Mouse (Mus musculus): Measurements from ENCODE around the gene Dmkn. TPM values are rescaled to one million over a fixed set of nuclear protein-coding genes. Genes with fewer than 3 reads are reported as not detected.
"Not testable (repeated sequence)": the region's sequence is repeated elsewhere in the genome, so short reads cannot be mapped to it uniquely, and the experiment has no call there.

Gene Dmkn
- polyA plus RNA-seq, 1 experiment from 2014 or later = 28.2 TPM

DNA sequence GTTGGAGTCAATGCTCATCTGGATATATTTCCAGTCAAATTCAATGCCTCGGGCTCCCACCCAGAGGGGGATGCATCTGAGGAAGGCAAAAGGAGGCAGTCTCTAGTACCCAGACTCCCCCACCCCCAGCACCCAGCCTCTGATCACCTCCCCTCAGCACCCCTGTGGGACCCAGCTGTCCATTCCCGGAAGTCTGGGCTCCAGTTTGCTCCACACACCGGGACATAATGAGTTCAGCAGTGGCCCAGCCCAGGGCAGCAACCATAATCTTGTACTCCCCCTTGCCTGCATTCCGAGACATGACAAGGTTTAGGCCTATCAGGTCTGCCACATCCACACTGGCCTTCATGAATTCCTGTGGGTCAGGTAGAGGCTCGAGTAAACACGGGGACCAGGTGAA lies 35.3 kb upstream of the Dmkn start:
- Histone ChIP-seq H3K27ac (ENCODE audit: low read depth, low read length) (no peak overlapping the region), H3K36me3 (ENCODE audit: control insufficient read depth, insufficient read depth) (peaks cover 16% of the 10 kb centered on the region)

DNA sequence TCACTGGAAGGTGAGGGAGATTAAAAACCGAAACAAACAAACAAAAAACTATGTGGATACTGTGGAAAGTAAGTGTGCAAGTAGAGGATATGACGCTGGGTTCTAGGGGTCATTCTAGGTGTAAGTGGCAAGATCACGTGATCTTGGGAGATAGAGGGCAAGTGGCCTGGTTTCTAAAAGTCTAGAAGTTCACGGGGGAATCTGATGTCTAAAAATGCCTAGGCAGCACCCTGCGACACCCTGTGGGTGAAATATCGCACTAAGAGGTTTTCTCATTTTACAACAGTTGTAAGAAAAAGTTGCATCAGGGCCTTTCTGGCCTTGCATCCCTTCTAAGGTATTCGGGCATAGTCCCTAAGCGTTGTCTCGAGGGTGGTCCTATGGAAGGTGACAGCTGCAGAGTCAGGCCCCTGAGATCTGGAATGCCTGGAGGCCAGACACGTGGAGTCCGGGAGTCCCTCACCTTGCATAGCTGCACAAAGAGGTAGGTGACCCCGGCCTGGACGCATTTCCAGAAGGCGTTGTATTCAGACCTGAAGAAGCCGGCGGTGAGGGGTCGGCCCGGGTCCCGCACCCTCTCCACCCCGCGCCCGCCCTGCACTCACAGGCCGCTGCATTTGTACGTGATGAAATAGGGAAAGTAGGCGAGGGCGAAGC lies 34.7 kb upstream of the Dmkn start:
- Histone ChIP-seq H3K4me1 (replicated peaks; ENCODE audit: control insufficient read depth, insufficient read depth, low read length) (no peaks in the 10 kb centered on the region), H3K36me3 (ENCODE audit: control insufficient read depth, insufficient read depth) (peaks cover 16% of the 10 kb centered on the region), H3K9me3 (ENCODE audit: control insufficient read depth) (no peaks in the 10 kb centered on the region), H3K4me2 (replicated peaks; ENCODE audit: low read depth) (peak overlapping the region; percentile 79), H3K4me3 (ENCODE audit: low read depth, low read length) (peak overlapping the region; percentile 81), H3K27ac (ENCODE audit: low read depth, low read length) (peak overlapping the region; percentile 88; the same call in 1 of the 2 replicates), H3K9ac (ENCODE audit: low read depth, low read length) (peak overlapping the region; percentile 76), H3K27me3 (replicated peaks; ENCODE audit: control insufficient read depth, insufficient read depth, low read length) (no peaks in the 10 kb centered on the region)
- TF ChIP-seq CTCF (IDR thresholded peaks at IDR 0.05; ENCODE audit: low read depth) = peak; percentile 38
- WGBS = 4% methylated on average over 26 of the region's 26 CpGs
- peak; percentile 28 for ATAC-seq

More for the DNA sequence above, 35.3 kb upstream of the Dmkn start:
- H3K4me1 ChIP-seq (replicated peaks; ENCODE audit: control insufficient read depth, insufficient read depth, low read length) = no peaks in the 10 kb centered on the region
- ATAC-seq = no peak
- H3K9ac ChIP-seq (ENCODE audit: low read depth, low read length) = peak overlapping the region; percentile 76; the same call in 1 of the 2 replicates
- no peaks in the 10 kb centered on the region for H3K9me3 ChIP-seq (ENCODE audit: control insufficient read depth)
- TF ChIP-seq CTCF (IDR thresholded peaks at IDR 0.05; ENCODE audit: low read depth) = no peak
- H3K4me3 ChIP-seq (ENCODE audit: low read depth, low read length) = peak overlapping the region; percentile 81
- H3K4me2 ChIP-seq (replicated peaks; ENCODE audit: low read depth) = peak overlapping the region; percentile 79
- H3K27me3 ChIP-seq (replicated peaks; ENCODE audit: control insufficient read depth, insufficient read depth, low read length) = no peaks in the 10 kb centered on the region
- 60% methylated on average over 6 of the region's 6 CpGs for WGBS

DNA sequence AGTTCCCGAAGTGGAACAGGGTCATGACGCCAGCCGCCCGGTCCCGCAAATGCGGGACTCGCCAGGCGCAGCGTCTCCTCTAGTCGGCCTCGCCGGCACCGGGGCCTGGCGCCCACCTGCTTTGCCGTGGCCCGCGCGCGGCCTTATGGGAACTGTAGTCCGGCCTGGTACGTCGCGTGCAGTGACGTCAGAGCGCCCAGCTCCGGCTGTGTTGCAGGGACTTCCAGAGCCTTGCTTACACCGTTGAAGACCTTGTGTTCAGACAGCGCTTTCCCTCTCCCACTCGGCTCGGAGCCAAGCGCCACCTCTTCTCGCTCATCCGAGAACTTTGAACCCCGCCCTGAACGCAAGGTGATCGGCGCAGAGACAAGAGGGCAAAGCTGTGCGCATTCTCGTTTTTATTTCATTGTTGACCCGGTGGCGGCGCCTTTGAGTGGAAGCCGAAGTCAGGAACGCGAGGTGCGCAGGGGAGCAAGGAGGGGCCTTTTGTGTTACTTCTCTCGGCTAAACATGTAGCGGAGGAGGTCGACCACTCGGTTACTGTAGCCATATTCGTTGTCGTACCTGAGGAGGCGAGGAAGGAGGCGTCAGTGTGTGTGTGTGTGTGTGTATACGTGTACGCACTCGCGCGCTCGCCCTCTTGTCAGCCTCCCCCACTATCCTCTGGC lies 34.0 kb upstream of the Dmkn start, which contains the start of gene Tmem147:
Gene Tmem147 (minus strand): TSS at position 145 of the 668 bp plus-strand sequence.
- Histone ChIP-seq H3K27ac (ENCODE audit: low read depth, low read length) (peak within 1 kb of the TSS; percentile 88), H3K9me3 (ENCODE audit: control insufficient read depth) (no peaks in the 10 kb centered on the region), H3K27me3 (replicated peaks; ENCODE audit: control insufficient read depth, insufficient read depth, low read length) (no peaks in the 10 kb centered on the region), H3K4me1 (replicated peaks; ENCODE audit: control insufficient read depth, insufficient read depth, low read length) (no peaks in the 10 kb centered on the region), H3K4me2 (replicated peaks; ENCODE audit: low read depth) (peak within 1 kb of the TSS; percentile 79), H3K9ac (ENCODE audit: low read depth, low read length) (peak within 1 kb of the TSS; percentile 76), H3K4me3 (ENCODE audit: low read depth, low read length) (peak within 1 kb of the TSS; percentile 81), H3K36me3 (ENCODE audit: control insufficient read depth, insufficient read depth) (peaks cover 20% of the 10 kb centered on the region)
- ATAC-seq = peak; percentile 98
- WGBS = under 1% methylated on average over 60 of the region's 60 CpGs
- TF ChIP-seq CTCF (IDR thresholded peaks at IDR 0.05; ENCODE audit: low read depth) = peak; percentile 67

DNA sequence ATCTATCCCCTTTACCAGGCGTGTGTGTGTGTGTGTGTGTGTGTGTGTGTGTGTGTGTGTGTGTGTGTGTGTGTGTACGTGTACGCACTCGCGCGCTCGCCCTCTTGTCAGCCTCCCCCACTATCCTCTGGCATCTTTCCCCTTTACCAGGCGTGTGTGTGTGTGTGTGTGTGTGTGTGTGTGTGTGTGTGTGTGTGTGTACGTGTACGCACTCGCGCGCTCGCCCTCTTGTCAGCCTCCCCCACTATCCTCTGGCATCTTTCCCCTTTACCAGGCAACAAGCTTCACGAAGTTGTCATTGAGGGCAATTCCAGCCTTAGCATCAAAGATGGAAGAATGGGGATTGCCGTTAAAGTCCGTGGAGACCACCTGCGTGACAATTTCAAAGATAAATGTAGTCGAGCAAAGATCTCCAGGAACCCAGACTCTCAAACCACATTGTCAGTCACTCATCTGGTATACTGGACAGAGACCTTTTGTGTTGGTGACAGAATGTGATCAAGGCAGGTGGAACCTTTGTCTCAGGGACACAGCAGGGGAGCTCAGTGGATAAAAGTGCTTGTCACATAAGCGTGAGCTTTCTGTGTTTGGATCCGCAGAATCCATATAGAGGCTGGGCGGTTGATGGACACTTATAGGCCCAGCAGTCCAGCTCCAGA lies 33.4 kb upstream of the Dmkn start:
- not testable (repeated sequence) for ATAC-seq

GRCm38 (mm10) chr7:30736211-30736610 lies 27.3 kb upstream of the Dmkn start:
- Histone ChIP-seq H3K9ac (ENCODE audit: low read depth, low read length) (no peak overlapping the region), H3K4me3 (ENCODE audit: low read depth, low read length) (no peak overlapping the region), H3K9me3 (ENCODE audit: control insufficient read depth) (no peaks in the 10 kb centered on the region), H3K4me1 (replicated peaks; ENCODE audit: control insufficient read depth, insufficient read depth, low read length) (no peaks in the 10 kb centered on the region), H3K27ac (ENCODE audit: low read depth, low read length) (no peak overlapping the region), H3K27me3 (replicated peaks; ENCODE audit: control insufficient read depth, insufficient read depth, low read length) (no peaks in the 10 kb centered on the region), H3K36me3 (ENCODE audit: control insufficient read depth, insufficient read depth) (peaks cover 32% of the 10 kb centered on the region), H3K4me2 (replicated peaks; ENCODE audit: low read depth) (no peak overlapping the region)
- WGBS = 88% methylated on average over 3 of the region's 3 CpGs
- TF ChIP-seq CTCF (IDR thresholded peaks at IDR 0.05; ENCODE audit: low read depth) = no peak
- no peak for ATAC-seq

More for the DNA sequence above, 33.4 kb upstream of the Dmkn start:
- WGBS = 15% methylated on average over 18 of the region's 22 CpGs
- peak overlapping the region; percentile 79 for H3K4me2 ChIP-seq (replicated peaks; ENCODE audit: low read depth)
- peak overlapping the region; percentile 88 for H3K27ac ChIP-seq (ENCODE audit: low read depth, low read length)
- not testable (repeated sequence) for H3K4me1 ChIP-seq (replicated peaks; ENCODE audit: control insufficient read depth, insufficient read depth, low read length); H3K9me3 ChIP-seq (ENCODE audit: control insufficient read depth); H3K27me3 ChIP-seq (replicated peaks; ENCODE audit: control insufficient read depth, insufficient read depth, low read length)
- H3K9ac ChIP-seq (ENCODE audit: low read depth, low read length) = peak overlapping the region; percentile 76; the same call in 1 of the 2 replicates
- H3K36me3 ChIP-seq (ENCODE audit: control insufficient read depth, insufficient read depth) = peaks cover 24% of the 10 kb centered on the region
- H3K4me3 ChIP-seq (ENCODE audit: low read depth, low read length) = peak overlapping the region; percentile 81

DNA sequence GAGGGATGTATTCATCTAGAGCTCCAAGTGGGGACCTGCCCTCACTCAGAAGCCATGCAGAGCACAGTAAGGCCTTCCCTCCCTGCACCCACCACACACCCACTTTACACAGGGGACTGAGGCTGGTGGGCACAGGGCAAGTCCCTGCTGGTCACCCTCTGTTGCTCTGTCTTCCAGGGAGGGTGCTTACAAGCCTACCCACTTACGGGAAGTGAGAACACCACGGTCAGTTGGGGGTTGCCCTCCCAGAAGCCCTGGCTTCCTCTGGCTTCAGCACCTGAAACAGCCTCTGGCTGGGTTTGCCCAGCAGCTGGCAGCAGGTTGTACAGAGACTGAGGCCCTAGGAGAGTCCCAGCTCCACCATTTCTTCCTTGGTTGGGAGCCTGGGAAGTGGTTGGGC lies 21.0 kb upstream of the Dmkn start:
- H3K9ac ChIP-seq (ENCODE audit: low read depth, low read length); H3K4me3 ChIP-seq (ENCODE audit: low read depth, low read length); H3K4me1 ChIP-seq (replicated peaks; ENCODE audit: control insufficient read depth, insufficient read depth, low read length); H3K9me3 ChIP-seq (ENCODE audit: control insufficient read depth); ATAC-seq; H3K4me2 ChIP-seq (replicated peaks; ENCODE audit: low read depth); H3K27me3 ChIP-seq (replicated peaks; ENCODE audit: control insufficient read depth, insufficient read depth, low read length); H3K27ac ChIP-seq (ENCODE audit: low read depth, low read length); H3K36me3 ChIP-seq (ENCODE audit: control insufficient read depth, insufficient read depth): not testable (repeated sequence)
- 83% methylated on average over 2 of the region's 2 CpGs for WGBS

DNA sequence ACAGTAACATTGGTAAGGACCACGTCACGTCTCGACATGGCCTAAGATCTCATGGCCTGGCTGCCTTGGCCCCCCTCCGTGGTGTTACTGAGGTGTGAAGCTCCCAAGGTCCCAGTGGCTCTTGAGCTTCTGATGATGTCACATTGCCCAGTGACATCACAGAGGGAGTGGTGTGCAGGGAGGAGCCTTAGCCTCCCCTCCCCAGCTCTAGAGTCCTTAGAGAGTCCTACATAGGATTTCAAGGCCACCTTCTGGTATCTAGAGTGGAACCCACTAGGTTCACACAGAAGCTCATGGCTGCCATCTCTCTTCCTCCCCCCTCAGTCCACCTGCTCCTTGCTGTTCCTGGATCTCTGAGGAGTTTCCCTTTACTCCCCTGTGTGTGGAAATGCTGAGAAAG lies 19.9 kb upstream of the Dmkn start, which contains the start of gene Gapdhs:
Gene Gapdhs (minus strand): TSS at position 65 of the 400 bp plus-strand sequence.
- ATAC-seq; H3K27ac ChIP-seq (ENCODE audit: low read depth, low read length); H3K27me3 ChIP-seq (replicated peaks; ENCODE audit: control insufficient read depth, insufficient read depth, low read length); H3K9ac ChIP-seq (ENCODE audit: low read depth, low read length); H3K9me3 ChIP-seq (ENCODE audit: control insufficient read depth); H3K4me2 ChIP-seq (replicated peaks; ENCODE audit: low read depth); H3K4me1 ChIP-seq (replicated peaks; ENCODE audit: control insufficient read depth, insufficient read depth, low read length); H3K36me3 ChIP-seq (ENCODE audit: control insufficient read depth, insufficient read depth); H3K4me3 ChIP-seq (ENCODE audit: low read depth, low read length): not testable (repeated sequence)
- WGBS = no CpG with 5 or more reads among the region's 4 CpGs
